Mouse (Mus musculus) liver, embryonic 15.5 days (tissue): ENCODE results near the gene Syne1. TPM values are rescaled to one million over a fixed set of nuclear protein-coding genes. Genes with fewer than 3 reads are reported as not detected.

Source experiments
- ATAC-seq: fragments of 200-750 bp; cut with Nextera tagmentation; 2 replicates; pipeline ENCODE4 v1.8.0; 2017; ENCODE audit warnings: moderate number of reproducible peaks, mild to moderate bottlenecking, moderate library complexity; ENCODE audit not compliant: insufficient read depth
- H3K27ac ChIP-seq: fragments of 300-500 bp; sonication (generic); replicated peaks from 2 replicates; pipeline ENCODE4 v1.5.1; 2015; ENCODE audit warnings: mild to moderate bottlenecking, inconsistent platforms
- H3K27me3 ChIP-seq: fragments of 300-500 bp; sonication (generic); 2 replicates; pipeline ENCODE4 v1.6.1; 2015; ENCODE audit warnings: mild to moderate bottlenecking, inconsistent platforms
- H3K36me3 ChIP-seq: fragments of 300-500 bp; sonication (generic); replicated peaks from 2 replicates; pipeline ENCODE4 v1.6.1; 2015; ENCODE audit warnings: moderate library complexity, mild to moderate bottlenecking, inconsistent platforms
- H3K4me1 ChIP-seq: fragments of 300-500 bp; sonication (generic); replicated peaks from 2 replicates; pipeline ENCODE4 v1.6.1; 2015; ENCODE audit warnings: inconsistent platforms
- H3K4me2 ChIP-seq: fragments of 300-500 bp; sonication (generic); 2 replicates; pipeline ENCODE4 v1.6.1; 2015; ENCODE audit warnings: moderate library complexity, mild to moderate bottlenecking, inconsistent platforms
- H3K4me3 ChIP-seq: fragments of 300-500 bp; sonication (generic); replicated peaks from 2 replicates; pipeline ENCODE4 v1.5.1; 2015; ENCODE audit warnings: mild to moderate bottlenecking, inconsistent platforms
- H3K9ac ChIP-seq: fragments of 300-500 bp; sonication (generic); 2 replicates; pipeline ENCODE4 v1.6.1; 2015; ENCODE audit warnings: moderate library complexity, mild to moderate bottlenecking, inconsistent platforms
- H3K9me3 ChIP-seq: fragments of 300-500 bp; sonication (generic); replicated peaks from 2 replicates; pipeline ENCODE4 v1.6.1; 2016; ENCODE audit warnings: inconsistent platforms
- WGBS: fragments of 180-500 bp; shearing (Covaris S2); methylation state at CpG from one replicate; pipeline ENCODE4 v1.1.7; 2015; ENCODE audit warnings: mixed read lengths; ENCODE audit not compliant: insufficient replicate concordance; 5-methylcytosine and 5-hydroxymethylcytosine counted together
- polyA plus RNA-seq: library from polyadenylated mRNA; unstranded; fragments of >200 nt; fragmentation: Nextera tagmentation; extraction: Ambion mirVana; gene quantifications from 2 replicates; pipeline ENCODE4 v1.2.1, GENCODE M21; 2015

Syne1 gene
- polyA plus RNA-seq, 1 experiment from 2014 or later: 4.4 TPM

DNA sequence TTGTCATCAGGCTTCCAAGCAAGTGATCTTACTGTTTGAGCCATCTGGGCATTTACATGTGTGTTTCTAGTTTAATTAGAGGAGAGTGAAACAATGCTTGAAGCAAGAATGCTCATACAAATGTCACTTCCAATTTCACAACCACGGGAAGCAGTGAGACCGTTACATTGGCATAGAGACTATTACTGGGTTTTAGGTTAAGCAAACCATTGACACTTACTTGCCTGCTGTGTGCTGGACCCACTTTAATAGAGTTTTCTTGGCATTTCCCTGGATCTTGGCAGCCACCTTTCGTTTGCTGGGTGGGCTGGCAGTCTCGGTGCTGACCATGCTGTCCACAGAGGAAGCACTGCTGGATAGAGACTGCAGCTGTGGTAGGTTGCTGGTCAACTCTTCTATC, 127.3 kb downstream of the Syne1 start:
- Histone ChIP-seq H3K27me3 (no peaks in the 10 kb centered on the region), H3K4me1 (no peaks in the 10 kb centered on the region), H3K27ac (no peak overlapping the region), H3K9me3 (no peaks in the 10 kb centered on the region), H3K4me2 (no peak overlapping the region), H3K36me3 (no peaks in the 10 kb centered on the region), H3K9ac (no peak overlapping the region), H3K4me3 (no peak overlapping the region)
- ATAC-seq: no peak
- 55% methylated on average over 4 of the region's 4 CpGs for WGBS

DNA sequence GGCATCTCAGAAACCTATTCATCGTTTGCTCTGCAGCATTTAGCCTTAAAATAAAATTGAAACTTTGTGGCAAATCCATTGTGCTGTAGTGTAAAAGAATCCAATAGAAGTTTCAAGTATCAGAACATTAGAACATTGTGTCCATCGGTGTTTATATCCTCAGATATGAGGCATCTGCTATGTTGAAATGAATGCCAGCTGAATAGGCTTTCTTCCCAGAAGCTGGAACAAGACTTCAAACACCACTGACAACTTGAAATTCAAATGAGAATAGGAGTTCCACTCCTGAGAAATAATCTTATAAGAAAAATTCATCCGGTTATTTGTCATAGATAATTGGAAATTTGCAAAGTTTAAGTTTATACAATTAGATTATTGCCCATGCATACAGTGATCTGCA, 135.6 kb downstream of the Syne1 start:
- 53% methylated on average over 3 of the region's 3 CpGs for WGBS
- H3K9me3 ChIP-seq: no peaks in the 10 kb centered on the region
- no peaks in the 10 kb centered on the region for H3K27me3 ChIP-seq
- no peak overlapping the region for H3K9ac ChIP-seq
- H3K4me2 ChIP-seq: no peak overlapping the region
- H3K4me1 ChIP-seq: no peaks in the 10 kb centered on the region
- no peak overlapping the region for H3K4me3 ChIP-seq
- H3K27ac ChIP-seq: no peak overlapping the region
- H3K36me3 ChIP-seq: no peaks in the 10 kb centered on the region
- ATAC-seq: no peak

DNA sequence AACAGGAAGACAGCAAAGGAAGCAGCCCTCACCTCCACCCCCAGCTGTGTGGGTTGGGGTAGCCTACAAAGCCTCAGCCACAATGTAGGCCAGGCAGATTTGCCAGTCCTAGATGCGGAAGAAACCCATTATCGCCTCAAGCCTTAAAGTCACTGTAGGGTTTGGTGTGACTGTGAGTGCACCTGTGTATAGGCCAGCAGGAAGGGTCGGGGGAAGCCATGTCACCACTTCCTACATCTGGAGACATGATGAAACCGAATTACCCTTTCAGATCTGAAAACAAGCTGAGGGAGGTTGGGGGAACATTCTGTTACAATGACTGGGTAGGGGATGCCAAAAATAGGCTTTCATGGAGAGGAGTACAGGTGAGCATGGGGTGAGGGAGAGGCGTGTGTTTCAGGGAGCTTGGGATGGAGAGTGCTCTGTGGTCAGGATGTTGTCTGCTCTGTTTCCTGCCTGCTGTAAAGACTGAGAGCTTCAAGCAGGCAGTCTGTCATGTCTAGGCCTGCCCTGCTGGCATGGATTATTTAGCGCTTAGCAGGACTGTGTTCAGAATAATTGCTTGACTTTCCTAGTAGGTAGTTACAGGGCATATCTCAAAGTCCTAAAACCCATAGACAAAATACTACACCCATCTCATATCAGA, 167.0 kb downstream of the Syne1 start:
- Histone ChIP-seq H3K4me1 (no peaks in the 10 kb centered on the region), H3K36me3 (no peaks in the 10 kb centered on the region), H3K9ac (no peak overlapping the region), H3K4me3 (no peak overlapping the region), H3K4me2 (no peak overlapping the region), H3K9me3 (no peaks in the 10 kb centered on the region), H3K27ac (no peak overlapping the region), H3K27me3 (no peaks in the 10 kb centered on the region)
- ATAC-seq: no peak
- 47% methylated on average over 6 of the region's 6 CpGs for WGBS

DNA sequence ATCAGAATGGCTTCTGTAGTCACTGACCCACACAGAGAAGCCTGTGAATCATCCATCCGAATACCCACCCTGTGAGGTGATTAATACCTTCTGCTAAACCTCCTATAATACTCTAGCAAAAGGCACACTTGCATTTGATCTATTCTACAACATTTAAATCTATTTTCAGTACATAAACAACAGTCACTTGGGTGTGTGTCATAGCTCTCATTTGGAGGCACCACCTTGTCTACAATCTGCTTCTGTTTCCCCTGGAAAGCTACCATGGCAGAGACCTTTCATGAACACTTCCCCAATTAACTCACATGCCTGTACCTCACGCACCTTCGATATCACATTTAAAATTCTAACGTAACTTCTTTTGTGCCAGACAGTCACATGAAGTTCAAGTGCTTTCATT, 169.7 kb downstream of the Syne1 start:
- Histone ChIP-seq H3K4me2 (no peak overlapping the region), H3K4me3 (no peak overlapping the region), H3K4me1 (no peaks in the 10 kb centered on the region), H3K27ac (no peak overlapping the region), H3K36me3 (no peaks in the 10 kb centered on the region), H3K27me3 (no peaks in the 10 kb centered on the region), H3K9me3 (no peaks in the 10 kb centered on the region), H3K9ac (no peak overlapping the region)
- WGBS: 74% methylated on average over 4 of the region's 4 CpGs
- no peak for ATAC-seq

DNA sequence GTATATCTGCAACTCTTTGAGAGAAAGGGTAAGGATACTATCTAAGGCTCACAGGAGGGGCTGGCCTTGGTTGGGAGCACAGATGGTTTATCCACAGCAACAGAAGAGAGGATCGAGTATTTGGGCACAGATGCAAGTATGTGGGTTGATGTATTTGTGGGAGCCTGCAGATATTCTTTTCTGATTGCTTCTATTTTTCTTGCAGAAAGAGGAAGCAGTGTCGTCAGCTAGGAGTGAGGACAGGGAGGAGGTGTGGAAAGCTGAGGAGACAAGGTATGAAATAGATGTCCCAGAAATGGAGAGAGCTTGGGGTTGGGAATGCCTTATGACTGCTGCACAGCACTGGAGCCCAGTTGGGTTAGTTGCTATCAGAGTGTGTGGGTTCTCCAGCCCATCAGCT, 172.3 kb downstream of the Syne1 start:
- Histone ChIP-seq H3K27ac (no peak overlapping the region), H3K4me2 (no peak overlapping the region), H3K4me3 (no peak overlapping the region), H3K27me3 (no peaks in the 10 kb centered on the region), H3K36me3 (no peaks in the 10 kb centered on the region), H3K9me3 (no peaks in the 10 kb centered on the region), H3K4me1 (no peaks in the 10 kb centered on the region), H3K9ac (no peak overlapping the region)
- no peak for ATAC-seq
- 13% methylated on average over 2 of the region's 2 CpGs for WGBS

DNA sequence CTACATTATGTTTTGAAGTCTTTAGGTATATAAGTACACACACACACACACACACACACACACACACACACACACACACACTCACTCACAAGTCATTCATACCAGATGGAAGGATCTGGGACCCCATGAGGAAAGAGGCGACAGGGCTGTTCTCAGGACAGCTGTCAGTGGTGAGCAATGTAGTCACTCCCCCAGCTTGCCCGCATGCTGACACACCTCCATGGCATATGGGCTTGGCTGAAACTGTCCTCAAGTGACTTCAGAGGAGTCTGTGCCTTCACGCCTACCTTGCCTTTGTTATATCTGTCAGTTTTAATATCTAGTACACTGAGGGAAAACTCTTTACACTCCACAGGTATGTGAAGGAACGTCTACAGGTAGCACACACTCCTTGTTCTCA, 181.7 kb downstream of the Syne1 start:
- WGBS: 56% methylated on average over 4 of the region's 4 CpGs
- no peak overlapping the region for H3K4me3 ChIP-seq
- H3K4me1 ChIP-seq: no peaks in the 10 kb centered on the region
- H3K36me3 ChIP-seq: no peaks in the 10 kb centered on the region
- H3K9me3 ChIP-seq: no peaks in the 10 kb centered on the region
- no peak for ATAC-seq
- H3K27me3 ChIP-seq: no peaks in the 10 kb centered on the region
- H3K9ac ChIP-seq: no peak overlapping the region
- H3K27ac ChIP-seq: no peak overlapping the region
- no peak overlapping the region for H3K4me2 ChIP-seq

DNA sequence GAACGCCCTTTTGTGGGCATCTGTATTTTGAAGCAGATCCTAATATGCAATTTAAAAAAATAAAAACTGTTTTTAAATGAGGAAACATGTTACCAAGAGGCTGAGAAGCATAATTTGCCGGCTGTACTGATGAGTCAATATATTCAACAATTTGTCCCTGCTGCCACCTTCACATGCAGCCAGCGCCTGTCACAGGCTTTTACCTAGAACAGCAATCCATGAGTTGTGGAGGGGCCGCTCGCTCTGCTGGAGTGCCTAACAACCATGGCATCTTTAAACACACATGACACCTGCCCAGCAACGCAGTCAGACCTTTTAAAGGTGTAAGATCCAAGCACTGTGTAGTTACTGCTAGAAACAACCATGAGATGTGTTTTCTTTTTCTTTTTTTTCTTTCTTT, 183.0 kb downstream of the Syne1 start:
- no peak overlapping the region for H3K4me2 ChIP-seq
- H3K9me3 ChIP-seq: no peaks in the 10 kb centered on the region
- H3K4me1 ChIP-seq: no peaks in the 10 kb centered on the region
- WGBS: 62% methylated on average over 6 of the region's 6 CpGs
- no peaks in the 10 kb centered on the region for H3K27me3 ChIP-seq
- no peak overlapping the region for H3K4me3 ChIP-seq
- no peak overlapping the region for H3K27ac ChIP-seq
- H3K9ac ChIP-seq: no peak overlapping the region
- no peak for ATAC-seq
- H3K36me3 ChIP-seq: no peaks in the 10 kb centered on the region

DNA sequence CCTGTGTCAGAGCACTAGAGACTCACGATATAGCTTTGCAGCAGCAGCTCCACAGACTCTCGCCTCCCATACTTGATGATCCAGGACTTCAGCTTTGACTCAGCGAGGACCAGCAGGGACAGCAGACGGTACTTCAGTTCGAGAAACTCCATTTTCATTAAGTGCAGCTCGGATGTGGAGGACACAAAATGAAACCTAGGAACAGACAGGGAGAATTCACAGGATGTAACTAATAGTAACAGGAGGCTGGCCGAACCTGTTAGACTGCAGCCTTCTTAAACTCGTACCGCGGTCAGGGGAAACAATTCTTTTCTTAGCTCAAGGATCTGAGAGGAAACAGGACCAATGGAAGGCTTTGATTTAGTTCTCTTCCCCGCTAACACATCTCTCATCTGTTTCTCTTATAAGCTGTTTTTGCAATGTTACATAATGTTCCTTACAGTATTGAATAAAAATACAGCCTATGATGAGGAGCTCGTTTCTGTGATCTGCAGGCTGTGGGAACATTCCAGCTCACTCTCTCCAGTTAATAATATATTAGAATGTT, 183.7 kb downstream of the Syne1 start:
- no peak overlapping the region for H3K4me2 ChIP-seq
- 51% methylated on average over 12 of the region's 12 CpGs for WGBS
- H3K9ac ChIP-seq: no peak overlapping the region
- no peaks in the 10 kb centered on the region for H3K4me1 ChIP-seq
- no peaks in the 10 kb centered on the region for H3K36me3 ChIP-seq
- H3K9me3 ChIP-seq: no peaks in the 10 kb centered on the region
- H3K27ac ChIP-seq: no peak overlapping the region
- ATAC-seq: no peak
- H3K27me3 ChIP-seq: no peaks in the 10 kb centered on the region
- H3K4me3 ChIP-seq: no peak overlapping the region

DNA sequence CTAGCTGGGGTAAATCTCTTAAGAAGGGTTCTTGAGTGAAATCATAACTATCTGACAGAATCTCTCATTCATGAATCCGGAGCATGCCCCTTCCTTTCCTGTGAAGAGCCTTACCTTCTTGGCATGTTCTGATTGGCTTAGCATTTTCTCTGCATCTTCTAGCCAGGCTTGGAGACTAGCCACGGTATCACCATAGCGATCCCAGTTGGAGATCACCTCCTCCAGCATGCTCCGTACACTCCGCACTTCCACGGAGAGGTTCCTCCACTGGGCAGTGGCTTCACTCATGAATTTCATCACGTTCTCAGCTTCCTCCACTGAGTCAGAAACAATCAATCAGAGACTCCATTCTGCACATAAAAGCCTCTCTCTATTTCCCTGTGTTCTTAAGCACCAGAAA, 190.7 kb downstream of the Syne1 start:
- no peaks in the 10 kb centered on the region for H3K36me3 ChIP-seq
- ATAC-seq: no peak
- WGBS: 59% methylated on average over 7 of the region's 7 CpGs
- no peaks in the 10 kb centered on the region for H3K27me3 ChIP-seq
- no peak overlapping the region for H3K9ac ChIP-seq
- no peak overlapping the region for H3K4me2 ChIP-seq
- no peak overlapping the region for H3K4me3 ChIP-seq
- H3K9me3 ChIP-seq: no peaks in the 10 kb centered on the region
- H3K4me1 ChIP-seq: no peaks in the 10 kb centered on the region
- no peak overlapping the region for H3K27ac ChIP-seq

DNA sequence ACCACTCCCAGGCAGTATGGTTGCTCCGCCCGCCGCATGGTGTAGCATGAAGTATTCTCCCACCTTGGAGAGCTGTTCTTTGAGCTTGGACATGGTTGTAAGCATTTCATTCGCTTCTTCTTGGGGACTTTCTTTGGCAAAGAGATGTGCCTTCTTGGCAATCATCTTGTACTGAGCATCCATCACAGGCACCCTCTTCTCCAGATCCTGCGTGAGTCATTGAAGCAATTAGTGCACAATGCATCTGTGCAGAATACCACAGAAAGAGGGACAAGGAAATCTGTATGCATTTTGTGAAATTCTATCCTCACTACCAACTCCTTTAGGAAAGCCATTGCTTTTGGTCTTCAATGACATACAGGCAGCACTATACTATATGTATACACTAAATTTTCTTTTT, 194.7 kb downstream of the Syne1 start:
- no peaks in the 10 kb centered on the region for H3K36me3 ChIP-seq
- WGBS: 66% methylated on average over 5 of the region's 5 CpGs
- H3K9ac ChIP-seq: no peak overlapping the region
- no peaks in the 10 kb centered on the region for H3K4me1 ChIP-seq
- ATAC-seq: no peak
- H3K27ac ChIP-seq: no peak overlapping the region
- no peak overlapping the region for H3K4me2 ChIP-seq
- no peak overlapping the region for H3K4me3 ChIP-seq
- no peaks in the 10 kb centered on the region for H3K27me3 ChIP-seq
- H3K9me3 ChIP-seq: no peaks in the 10 kb centered on the region

DNA sequence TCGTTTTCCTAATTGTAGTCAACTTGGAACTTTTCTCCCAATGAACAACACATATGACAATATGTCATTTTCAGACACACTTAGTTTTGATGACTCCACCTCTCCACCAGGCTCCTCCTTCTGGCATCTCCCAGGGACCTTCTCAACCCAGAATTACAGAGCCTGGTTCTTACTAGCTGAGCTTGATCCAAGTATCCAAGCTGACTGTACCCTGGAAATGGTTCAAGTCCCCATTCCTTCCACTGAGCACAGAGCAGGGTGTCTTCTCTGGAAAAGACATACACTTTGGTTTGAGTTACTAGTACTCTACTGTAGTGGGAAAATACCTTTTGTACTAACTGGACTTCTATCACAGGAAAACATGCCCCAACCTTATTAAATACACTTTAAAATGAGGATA, 197.9 kb downstream of the Syne1 start:
- WGBS: 72% methylated on average over 1 of the region's 1 CpGs
- H3K27ac ChIP-seq: no peak overlapping the region
- no peak overlapping the region for H3K4me2 ChIP-seq
- no peaks in the 10 kb centered on the region for H3K4me1 ChIP-seq
- H3K27me3 ChIP-seq: no peaks in the 10 kb centered on the region
- H3K9ac ChIP-seq: no peak overlapping the region
- no peaks in the 10 kb centered on the region for H3K9me3 ChIP-seq
- H3K36me3 ChIP-seq: no peaks in the 10 kb centered on the region
- no peak for ATAC-seq
- H3K4me3 ChIP-seq: no peak overlapping the region

DNA sequence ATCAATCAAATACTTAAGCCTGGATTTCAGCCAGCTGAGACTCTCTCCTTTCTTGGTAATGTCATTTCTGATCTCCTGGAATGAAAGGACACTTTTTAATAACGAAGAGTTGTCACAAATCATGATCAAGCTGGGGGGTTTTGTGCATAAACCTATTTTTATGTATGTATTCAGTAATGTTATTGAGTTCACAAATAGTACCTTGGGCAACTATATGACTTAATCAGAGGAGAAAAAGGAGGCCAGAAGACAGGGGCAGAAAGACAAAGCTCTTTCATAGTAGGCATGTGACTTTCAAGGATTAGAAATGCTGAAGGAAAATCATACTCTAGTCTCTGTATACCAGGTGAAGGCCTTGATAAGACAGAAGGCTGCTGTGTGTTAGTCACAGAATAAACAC, 204.4 kb downstream of the Syne1 start:
- H3K27me3 ChIP-seq: no peaks in the 10 kb centered on the region
- ATAC-seq: no peak
- H3K9me3 ChIP-seq: no peaks in the 10 kb centered on the region
- no peak overlapping the region for H3K4me3 ChIP-seq
- H3K27ac ChIP-seq: no peak overlapping the region
- no peak overlapping the region for H3K4me2 ChIP-seq
- H3K4me1 ChIP-seq: no peaks in the 10 kb centered on the region
- 52% methylated on average over 1 of the region's 1 CpGs for WGBS
- H3K36me3 ChIP-seq: no peaks in the 10 kb centered on the region
- H3K9ac ChIP-seq: no peak overlapping the region
